Mouse (Mus musculus) MEL-GATA-1-ER (cell line): ENCODE results near the gene Rara.

ENCODE experiments used
- DNase-seq: peaks from one replicate; pipeline ENCODE4 v3.0.0-alpha.2; 2012; ENCODE audit warnings: low read depth; ENCODE audit errors: extremely low read depth

The Rara gene

GRCm38 (mm10) chr11:98937914-98938694, 10.5 kb downstream of the Rara start:
- no peak for DNase-seq

- DNase-seq: no peak
These were observed 11.1 kb downstream of the Rara start for GRCm38 (mm10) chr11:98938701-98939083.

GRCm38 (mm10) chr11:98939084-98939952, 11.7 kb downstream of the Rara start:
- DNase-seq: no peak

GRCm38 (mm10) chr11:98939953-98940641, 12.5 kb downstream of the Rara start:
- DNase-seq: no peak

- DNase-seq: no peak
These were observed 13.2 kb downstream of the Rara start for GRCm38 (mm10) chr11:98940776-98941175.

- no peak for DNase-seq
These were observed 13.8 kb downstream of the Rara start for GRCm38 (mm10) chr11:98941341-98941825.

- peak; percentile 58 for DNase-seq
These were observed 14.4 kb downstream of the Rara start for GRCm38 (mm10) chr11:98941826-98942550.

GRCm38 (mm10) chr11:98942555-98942922, 14.9 kb downstream of the Rara start:
- DNase-seq: no peak

- DNase-seq: no peak
These were observed 15.5 kb downstream of the Rara start for GRCm38 (mm10) chr11:98942923-98943641.

- DNase-seq: no peak
These were observed 16.3 kb downstream of the Rara start for GRCm38 (mm10) chr11:98943741-98944461.

GRCm38 (mm10) chr11:98944897-98945604, 17.4 kb downstream of the Rara start:
- DNase-seq: no peak

GRCm38 (mm10) chr11:98945605-98945977, 18.0 kb downstream of the Rara start:
- DNase-seq: no peak

- peak; percentile 51 for DNase-seq
These were observed 20.5 kb downstream of the Rara start for GRCm38 (mm10) chr11:98947969-98948569.

- no peak for DNase-seq
These were observed 21.8 kb downstream of the Rara start for GRCm38 (mm10) chr11:98949242-98949957.

GRCm38 (mm10) chr11:98949958-98950460, 22.4 kb downstream of the Rara start:
- DNase-seq: no peak

- DNase-seq: no peak
These were observed 22.9 kb downstream of the Rara start for GRCm38 (mm10) chr11:98950484-98950883.

GRCm38 (mm10) chr11:98951026-98951906, 23.6 kb downstream of the Rara start:
- no peak for DNase-seq
